Mouse (Mus musculus) T-helper 1 cell (primary cell): Measurements from ENCODE around the gene Cbl.
"Not testable (repeated sequence)": the region's sequence is repeated elsewhere in the genome, so short reads cannot be mapped to it uniquely, and the experiment has no call there.

Experiments
- in situ Hi-C: fragments of 300-600 bp; cut with MboI, MseI; formaldehyde crosslinking; loops from one replicate; pipeline ENCODE4 v1.15.1; 2025; ENCODE audit warnings: high pct_unique_total_duplicates

The Cbl gene

GRCm38 (mm10) chr9:44132200-44132599 is 101.6 kb downstream of the Cbl start:
- in situ Hi-C loops = no loop called here

- in situ Hi-C loops = no loop called here
Observed at GRCm38 (mm10) chr9:44131276-44131590, 102.6 kb downstream of the Cbl start.

- in situ Hi-C loops = no loop called here
Observed at GRCm38 (mm10) chr9:44130581-44131275, 103.1 kb downstream of the Cbl start.

GRCm38 (mm10) chr9:44130034-44130433 is 103.8 kb downstream of the Cbl start:
- in situ Hi-C loops = no loop called here

- in situ Hi-C loops = no loop called here
Observed at GRCm38 (mm10) chr9:44129633-44130032, 104.2 kb downstream of the Cbl start.

- in situ Hi-C loops = no loop called here
Observed at GRCm38 (mm10) chr9:44127351-44127801, 106.5 kb downstream of the Cbl start.

GRCm38 (mm10) chr9:44126746-44127145 is 107.1 kb downstream of the Cbl start:
- in situ Hi-C loops = no loop called here

- in situ Hi-C loops = no loop called here
Observed at GRCm38 (mm10) chr9:44125546-44126428, 108.1 kb downstream of the Cbl start.

GRCm38 (mm10) chr9:44125026-44125425 is 108.8 kb downstream of the Cbl start:
- in situ Hi-C loops = no loop called here

GRCm38 (mm10) chr9:44124317-44124716 is 109.5 kb downstream of the Cbl start:
- in situ Hi-C loops = no loop called here

- in situ Hi-C loops = no loop called here
Observed at GRCm38 (mm10) chr9:44119948-44120465, 113.8 kb downstream of the Cbl start.

- in situ Hi-C loops = no loop called here
Observed at GRCm38 (mm10) chr9:44119011-44119410, 114.8 kb downstream of the Cbl start.

- in situ Hi-C loops = no loop called here
Observed at GRCm38 (mm10) chr9:44116182-44116581, 117.7 kb downstream of the Cbl start.

- in situ Hi-C loops = no loop called here
Observed at GRCm38 (mm10) chr9:44115599-44115998, 118.2 kb downstream of the Cbl start.

- in situ Hi-C loops = no loop called here
Observed at GRCm38 (mm10) chr9:44114453-44114852, 119.4 kb downstream of the Cbl start.

GRCm38 (mm10) chr9:44113105-44113789 is 120.6 kb downstream of the Cbl start, which contains the start of the genes Gm49380 and Rnf26:
Gm49380 (minus strand) TSS chr9:44113500.
Rnf26 (minus strand) TSS chr9:44113517.
- in situ Hi-C loops = no loop called here

GRCm38 (mm10) chr9:44111909-44112308 is 121.9 kb downstream of the Cbl start:
- in situ Hi-C loops = not testable (repeated sequence)

- in situ Hi-C loops = no loop called here
Observed at GRCm38 (mm10) chr9:44109360-44110095, 124.3 kb downstream of the Cbl start.

- in situ Hi-C loops = no loop called here
Observed at GRCm38 (mm10) chr9:44108269-44109055, 125.4 kb downstream of the Cbl start.

- in situ Hi-C loops = no loop called here
Observed at GRCm38 (mm10) chr9:44107557-44108179, 126.2 kb downstream of the Cbl start.
